Mouse (Mus musculus) heart, embryonic 11.5 days (tissue): ENCODE data around the gene Abhd14a. TPM values are rescaled to one million over a fixed set of nuclear protein-coding genes. Genes with fewer than 3 reads are reported as not detected.

Experiments used
- ATAC-seq: fragments of 200-750 bp; cut with Nextera tagmentation; replicated peaks from 2 replicates; pipeline ENCODE4 v1.8.0; 2017; ENCODE audit warnings: moderate library complexity; ENCODE audit not compliant: insufficient number of reproducible peaks, low FRiP score, low TSS enrichment
- H3K27ac ChIP-seq: fragments of 300-500 bp; sonication (generic); 2 replicates; pipeline ENCODE4 v1.5.1; 2014; ENCODE audit warnings: mild to moderate bottlenecking, low read depth, low read length
- H3K27me3 ChIP-seq: fragments of 300-500 bp; sonication (generic); 2 replicates; pipeline ENCODE4 v1.6.1; 2014; ENCODE audit warnings: mild to moderate bottlenecking, low read length, mixed read lengths; ENCODE audit not compliant: control insufficient read depth, insufficient read depth
- H3K36me3 ChIP-seq: fragments of 300-500 bp; sonication (generic); 2 replicates; pipeline ENCODE4 v1.6.1; 2014; ENCODE audit warnings: mild to moderate bottlenecking, low read length, moderate library complexity, mixed read lengths; ENCODE audit not compliant: control insufficient read depth, insufficient read depth
- H3K4me1 ChIP-seq: fragments of 300-500 bp; sonication (generic); 2 replicates; pipeline ENCODE4 v1.6.1; 2014; ENCODE audit warnings: low read length; ENCODE audit not compliant: control insufficient read depth, insufficient read depth
- H3K4me2 ChIP-seq: fragments of 300-500 bp; sonication (generic); 2 replicates; pipeline ENCODE4 v1.6.1; 2014; ENCODE audit warnings: mild to moderate bottlenecking, moderate library complexity
- H3K4me3 ChIP-seq: fragments of 300-500 bp; sonication (generic); 2 replicates; pipeline ENCODE4 v1.5.1; 2014; ENCODE audit warnings: low read depth, low read length
- H3K9ac ChIP-seq: fragments of 300-500 bp; sonication (generic); 2 replicates; pipeline ENCODE4 v1.6.1; 2014; ENCODE audit warnings: mild to moderate bottlenecking, low read depth, low read length, moderate library complexity
- H3K9me3 ChIP-seq: fragments of 300-500 bp; sonication (generic); replicated peaks from 2 replicates; pipeline ENCODE4 v1.6.1; 2016; ENCODE audit warnings: low read length; ENCODE audit not compliant: control insufficient read depth
- WGBS: fragments of 180-500 bp; shearing (Covaris S2); extraction: QIAGEN DNeasy Blood & Tissue Kit; methylation state at CpG from one replicate; pipeline ENCODE4 v1.1.7; 2014; ENCODE audit not compliant: insufficient replicate concordance; 5-methylcytosine and 5-hydroxymethylcytosine counted together
- polyA plus RNA-seq: library from polyadenylated mRNA; unstranded; fragments of >200 nt; fragmentation: Nextera tagmentation; extraction: Ambion mirVana; gene quantifications from 2 replicates; pipeline ENCODE4 v1.2.1, GENCODE M21; 2014

The Abhd14a gene
- polyA plus RNA-seq, 1 experiment from 2014 or later = 41.9 TPM

DNA sequence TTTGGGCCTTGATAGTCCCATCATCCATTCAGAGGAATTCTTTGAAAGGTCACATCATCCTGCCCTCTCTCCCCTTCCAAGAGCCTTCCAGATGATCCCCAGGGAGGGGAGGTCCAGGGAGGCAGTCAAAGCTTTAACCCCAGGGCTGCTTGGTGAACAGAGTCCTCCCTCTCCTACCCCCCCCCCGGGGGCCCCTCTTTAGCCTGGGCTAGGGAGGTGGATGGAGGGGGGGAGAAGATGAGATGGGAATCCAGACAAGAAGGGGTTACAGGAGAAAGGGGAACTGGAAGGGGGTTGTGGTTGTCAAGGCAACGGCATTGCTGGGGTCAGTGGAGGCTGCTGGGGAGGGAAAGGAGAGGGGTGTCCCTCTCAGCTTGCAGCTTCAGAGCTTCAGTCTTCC is 26.9 kb downstream of the Abhd14a start:
- ATAC-seq = no peak
- Histone ChIP-seq H3K4me2 (no peak overlapping the region), H3K4me1 (peaks cover 22% of the 10 kb centered on the region), H3K4me3 (no peak overlapping the region), H3K9me3 (no peaks in the 10 kb centered on the region), H3K27ac (no peak overlapping the region), H3K27me3 (peaks cover 3% of the 10 kb centered on the region; the same call in 1 of the 2 replicates), H3K9ac (peak overlapping the region; percentile 16; the same call in 1 of the 2 replicates), H3K36me3 (no peaks in the 10 kb centered on the region)
- WGBS = 4% methylated on average over 2 of the region's 2 CpGs

DNA sequence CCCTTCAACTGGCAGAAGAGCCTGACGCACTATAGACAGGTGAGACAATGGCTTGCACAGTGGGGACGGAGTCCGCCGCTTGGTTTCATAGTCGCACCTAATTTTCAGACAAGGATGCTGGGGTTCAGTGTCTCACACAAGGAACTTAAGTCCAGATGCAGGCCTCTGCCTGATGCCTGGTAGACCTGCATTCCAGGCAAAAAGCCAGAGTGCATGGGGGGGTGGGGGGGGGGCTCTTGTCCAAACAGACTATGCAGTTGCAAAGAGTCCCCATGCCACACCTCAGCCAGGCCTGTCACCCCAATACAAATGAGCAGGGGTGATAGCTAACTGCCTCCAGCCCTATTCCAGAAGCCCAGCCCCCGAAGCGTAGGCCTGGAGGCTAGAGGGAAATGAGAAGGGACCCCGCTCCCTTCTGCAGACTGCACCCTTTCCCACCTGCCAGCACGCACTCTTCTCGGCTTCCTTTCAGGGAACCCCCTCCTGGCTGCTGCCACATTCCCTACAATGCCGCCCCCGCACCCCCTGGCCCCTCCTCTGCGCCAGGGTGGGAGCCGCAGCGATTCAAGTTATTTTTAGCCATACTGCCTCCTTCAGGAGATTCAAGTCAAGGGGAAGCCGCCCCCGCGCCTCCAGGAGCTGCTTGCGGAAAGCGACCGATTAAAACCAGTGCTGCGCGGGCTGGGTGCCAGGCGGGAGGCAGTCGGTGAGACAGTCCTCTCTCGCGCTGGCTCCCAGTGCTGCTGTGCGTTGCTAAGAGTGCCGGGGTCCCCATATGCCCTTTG is 29.4 kb downstream of the Abhd14a start:
- Histone ChIP-seq H3K27ac (peak overlapping the region; percentile 57; the same call in 1 of the 2 replicates), H3K9me3 (no peaks in the 10 kb centered on the region), H3K36me3 (no peaks in the 10 kb centered on the region), H3K27me3 (peaks cover 3% of the 10 kb centered on the region; the same call in 1 of the 2 replicates), H3K9ac (peak overlapping the region; percentile 60; the same call in 1 of the 2 replicates), H3K4me1 (peaks cover 22% of the 10 kb centered on the region), H3K4me3 (peak overlapping the region; percentile 29), H3K4me2 (peak overlapping the region; percentile 70)
- ATAC-seq = peak; percentile 49; the same call in 1 of the 2 replicates
- WGBS = 14% methylated on average over 29 of the region's 29 CpGs

DNA sequence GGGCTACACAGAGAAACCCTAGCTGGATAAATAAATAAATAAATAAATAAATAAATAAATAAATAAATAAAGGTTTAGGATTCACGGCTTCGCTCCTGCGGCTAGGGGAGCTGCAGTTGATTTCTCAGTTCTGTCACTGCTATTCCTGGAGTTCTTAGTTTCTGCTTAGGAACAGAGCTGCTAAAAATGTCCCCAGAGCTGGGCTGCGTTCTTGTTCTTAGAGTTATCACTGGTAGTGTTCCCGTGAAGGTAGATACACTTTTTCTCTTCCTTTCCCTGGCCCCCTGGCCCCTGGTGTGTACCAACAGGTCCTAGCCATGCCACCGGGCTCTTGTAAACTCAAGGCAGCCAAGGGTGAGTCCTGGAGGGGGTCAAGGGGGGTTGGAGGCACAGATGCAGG is 30.7 kb downstream of the Abhd14a start:
- H3K27ac ChIP-seq = no peak overlapping the region
- no peak overlapping the region for H3K4me3 ChIP-seq
- no peaks in the 10 kb centered on the region for H3K9me3 ChIP-seq
- no peak for ATAC-seq
- 46% methylated on average over 6 of the region's 6 CpGs for WGBS
- peaks cover 3% of the 10 kb centered on the region; the same call in 1 of the 2 replicates for H3K27me3 ChIP-seq
- no peaks in the 10 kb centered on the region for H3K36me3 ChIP-seq
- H3K4me1 ChIP-seq = peaks cover 24% of the 10 kb centered on the region
- H3K4me2 ChIP-seq = no peak overlapping the region
- no peak overlapping the region for H3K9ac ChIP-seq

DNA sequence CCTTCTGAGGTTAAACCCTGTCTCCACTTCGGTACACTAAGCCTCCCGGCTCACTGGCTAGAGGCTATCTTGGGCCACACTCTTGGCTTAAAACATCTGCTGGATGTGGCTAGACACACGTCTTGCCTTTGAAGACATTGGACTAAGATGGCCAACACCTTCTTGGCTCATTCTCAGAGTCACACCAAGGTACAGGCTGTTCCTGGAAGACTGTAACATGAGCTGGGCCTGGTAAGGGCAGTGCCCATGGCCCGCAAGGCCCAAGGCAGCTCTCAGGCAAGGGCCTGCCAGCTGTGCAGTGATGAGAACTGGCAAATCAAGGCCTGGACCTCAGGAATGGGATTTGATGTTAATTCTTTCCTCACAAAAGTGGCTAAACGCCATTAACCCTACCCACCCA is 33.9 kb downstream of the Abhd14a start:
- no peak for ATAC-seq
- H3K4me3 ChIP-seq = no peak overlapping the region
- no peaks in the 10 kb centered on the region for H3K36me3 ChIP-seq
- no peaks in the 10 kb centered on the region for H3K27me3 ChIP-seq
- no peak overlapping the region for H3K27ac ChIP-seq
- no peak overlapping the region for H3K9ac ChIP-seq
- H3K4me1 ChIP-seq = peaks cover 22% of the 10 kb centered on the region
- H3K9me3 ChIP-seq = no peaks in the 10 kb centered on the region
- no peak overlapping the region for H3K4me2 ChIP-seq
- 81% methylated on average over 5 of the region's 5 CpGs for WGBS

DNA sequence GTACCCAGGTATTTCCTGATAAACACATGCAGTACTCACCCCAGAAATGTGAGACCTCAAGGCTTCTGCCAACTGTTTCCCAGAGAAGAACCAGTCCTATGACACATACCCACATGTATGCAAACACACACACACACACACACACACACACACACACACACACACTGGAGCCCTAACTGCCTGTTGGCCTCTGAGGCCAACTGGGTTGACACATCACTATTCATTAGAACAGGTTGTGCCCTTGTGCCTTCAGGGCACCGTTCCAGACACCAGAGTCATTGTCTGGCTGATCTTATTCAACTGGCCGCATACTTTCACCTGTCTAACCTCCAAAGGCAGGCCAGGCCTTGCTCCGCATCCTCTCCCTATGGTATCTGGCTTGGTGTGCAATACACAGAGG is 35.3 kb downstream of the Abhd14a start:
- no peaks in the 10 kb centered on the region for H3K27me3 ChIP-seq
- no peak overlapping the region for H3K9ac ChIP-seq
- peaks cover 11% of the 10 kb centered on the region for H3K4me1 ChIP-seq
- WGBS = 89% methylated on average over 3 of the region's 3 CpGs
- no peak overlapping the region for H3K4me2 ChIP-seq
- no peak for ATAC-seq
- no peaks in the 10 kb centered on the region for H3K36me3 ChIP-seq
- H3K9me3 ChIP-seq = no peaks in the 10 kb centered on the region
- H3K27ac ChIP-seq = no peak overlapping the region
- no peak overlapping the region for H3K4me3 ChIP-seq

DNA sequence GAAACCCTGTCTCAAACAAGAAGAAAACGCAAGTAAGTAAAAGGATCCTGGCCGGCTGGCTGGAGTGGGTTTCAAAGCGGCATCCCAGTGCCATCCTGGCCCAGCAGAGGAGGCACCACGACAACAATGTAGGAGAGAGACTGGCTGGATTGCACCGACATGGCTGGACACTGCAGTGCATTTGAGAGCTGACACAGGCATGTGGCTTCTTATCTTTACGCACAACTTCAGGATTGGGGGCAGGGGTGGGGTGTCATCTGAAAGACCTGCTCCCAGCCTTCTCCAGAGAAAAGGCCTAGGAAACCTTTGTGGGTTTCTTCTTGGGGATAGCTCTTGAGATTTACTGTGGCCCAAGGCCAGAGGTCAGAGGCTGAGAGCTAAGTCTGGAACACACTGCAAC is 35.7 kb downstream of the Abhd14a start:
- no peaks in the 10 kb centered on the region for H3K27me3 ChIP-seq
- H3K4me2 ChIP-seq = no peak overlapping the region
- H3K36me3 ChIP-seq = no peaks in the 10 kb centered on the region
- H3K27ac ChIP-seq = no peak overlapping the region
- no peak for ATAC-seq
- H3K9ac ChIP-seq = no peak overlapping the region
- no peak overlapping the region for H3K4me3 ChIP-seq
- WGBS = 60% methylated on average over 6 of the region's 6 CpGs
- no peaks in the 10 kb centered on the region for H3K9me3 ChIP-seq
- H3K4me1 ChIP-seq = peaks cover 13% of the 10 kb centered on the region

DNA sequence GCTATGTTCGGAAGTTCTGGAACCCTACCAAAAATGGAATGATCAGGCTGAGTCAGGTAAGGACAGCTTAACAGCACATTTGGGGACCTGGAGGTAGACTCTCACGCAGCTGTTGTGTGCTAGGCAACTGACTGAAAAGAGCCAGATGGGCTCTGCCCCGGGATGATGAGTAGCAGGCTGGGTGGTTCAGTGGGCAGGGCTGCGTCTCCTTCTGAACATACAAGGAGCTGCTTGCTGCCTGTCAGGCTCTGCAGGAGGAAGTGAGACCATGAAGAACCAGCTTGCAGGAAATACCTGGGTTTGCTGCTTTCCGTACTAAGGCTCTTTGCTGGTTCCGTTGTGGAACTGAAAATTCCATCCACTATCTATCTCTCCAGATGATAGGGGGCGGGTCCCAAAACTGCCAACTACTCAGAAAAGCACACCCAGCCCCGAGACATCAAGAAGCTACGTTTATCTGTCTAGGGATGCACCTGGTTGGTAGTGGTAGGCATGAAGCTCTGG is 36.3 kb downstream of the Abhd14a start:
- Histone ChIP-seq H3K36me3 (no peaks in the 10 kb centered on the region), H3K4me2 (no peak overlapping the region), H3K9me3 (no peaks in the 10 kb centered on the region), H3K4me3 (no peak overlapping the region), H3K27me3 (no peaks in the 10 kb centered on the region), H3K9ac (no peak overlapping the region), H3K27ac (no peak overlapping the region), H3K4me1 (peaks cover 19% of the 10 kb centered on the region)
- WGBS = 54% methylated on average over 9 of the region's 9 CpGs
- ATAC-seq = no peak

DNA sequence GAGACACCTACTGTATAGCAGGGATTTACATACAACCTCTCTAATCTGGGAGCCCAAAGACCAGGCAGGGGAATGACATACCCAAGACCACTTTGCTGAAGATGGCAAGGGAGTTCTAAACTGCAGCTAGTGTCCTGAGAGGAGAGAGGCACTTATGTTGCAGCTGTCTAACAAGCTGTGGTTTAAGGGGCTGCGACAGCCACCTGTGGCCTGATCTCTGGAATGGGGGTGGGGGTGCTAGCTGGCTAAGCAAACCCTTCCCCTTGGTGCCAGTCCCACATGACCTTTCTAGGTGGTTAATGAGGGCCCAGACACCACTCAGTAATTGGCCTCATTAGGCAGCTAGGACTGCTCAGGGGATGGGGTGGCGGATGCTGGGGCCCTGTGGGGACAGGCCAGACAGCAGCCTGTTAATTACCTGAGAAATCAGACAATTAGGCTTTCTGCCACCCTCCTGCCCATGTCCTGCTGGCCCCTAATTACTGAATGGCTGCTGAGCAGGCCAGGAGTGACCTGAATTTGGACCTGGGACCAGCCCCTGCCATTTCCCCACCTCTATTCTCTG is 37.3 kb downstream of the Abhd14a start:
- Histone ChIP-seq H3K9ac (no peak overlapping the region), H3K27ac (no peak overlapping the region)
- no peak for ATAC-seq

More for the DNA sequence above, 37.3 kb downstream of the Abhd14a start:
- Histone ChIP-seq H3K36me3 (no peaks in the 10 kb centered on the region), H3K4me3 (no peak overlapping the region), H3K9me3 (no peaks in the 10 kb centered on the region), H3K4me1 (peaks cover 26% of the 10 kb centered on the region), H3K27me3 (no peaks in the 10 kb centered on the region), H3K4me2 (no peak overlapping the region)
- WGBS = 64% methylated on average over 2 of the region's 2 CpGs
